Mouse (Mus musculus): ENCODE data around the gene Slc25a45.

Slc25a45 gene

DNA sequence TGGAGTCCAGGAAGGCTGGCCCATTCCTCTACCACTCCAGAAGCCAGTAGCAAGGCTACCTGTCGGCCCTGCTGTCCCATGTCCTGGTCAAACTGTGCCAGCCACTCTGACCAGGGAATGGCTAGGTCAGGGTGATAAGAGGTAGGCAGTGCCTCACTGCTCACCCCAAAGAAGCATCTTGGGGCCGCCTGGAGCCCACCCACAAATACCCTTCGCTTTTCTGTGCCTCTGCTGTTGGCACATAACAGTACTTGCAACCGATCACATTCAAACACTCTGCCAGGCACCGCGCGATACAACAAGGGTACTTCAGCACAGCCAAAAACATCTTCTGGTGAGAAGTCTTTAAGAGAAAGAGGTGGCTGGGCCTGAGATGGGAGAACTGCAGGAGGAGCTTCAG, 14.7 kb downstream of the Slc25a45 start:
- no peak for DNase-seq (ENCODE audit: low spot score)

DNA sequence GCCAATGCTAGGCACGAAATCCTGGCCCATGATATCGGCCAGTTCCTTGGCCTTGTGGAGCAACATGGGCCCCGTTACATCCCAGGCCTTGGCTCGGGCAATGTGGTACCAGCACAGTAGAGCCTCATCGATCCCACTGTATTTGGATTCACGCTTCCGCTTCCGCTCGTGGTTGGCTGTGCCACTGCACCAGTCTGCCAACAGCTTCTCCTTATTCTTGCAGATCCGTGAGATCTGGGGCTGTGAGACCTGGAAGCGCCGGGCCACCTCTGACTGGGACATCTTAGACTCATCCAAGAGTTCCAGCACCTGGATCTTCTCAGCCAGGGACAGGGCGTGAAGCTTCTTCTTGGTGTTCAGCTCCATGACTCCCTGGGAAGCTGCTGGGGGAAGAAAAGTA, 15.1 kb downstream of the Slc25a45 start:
- DNase-seq (ENCODE audit: low spot score), result no peak

DNA sequence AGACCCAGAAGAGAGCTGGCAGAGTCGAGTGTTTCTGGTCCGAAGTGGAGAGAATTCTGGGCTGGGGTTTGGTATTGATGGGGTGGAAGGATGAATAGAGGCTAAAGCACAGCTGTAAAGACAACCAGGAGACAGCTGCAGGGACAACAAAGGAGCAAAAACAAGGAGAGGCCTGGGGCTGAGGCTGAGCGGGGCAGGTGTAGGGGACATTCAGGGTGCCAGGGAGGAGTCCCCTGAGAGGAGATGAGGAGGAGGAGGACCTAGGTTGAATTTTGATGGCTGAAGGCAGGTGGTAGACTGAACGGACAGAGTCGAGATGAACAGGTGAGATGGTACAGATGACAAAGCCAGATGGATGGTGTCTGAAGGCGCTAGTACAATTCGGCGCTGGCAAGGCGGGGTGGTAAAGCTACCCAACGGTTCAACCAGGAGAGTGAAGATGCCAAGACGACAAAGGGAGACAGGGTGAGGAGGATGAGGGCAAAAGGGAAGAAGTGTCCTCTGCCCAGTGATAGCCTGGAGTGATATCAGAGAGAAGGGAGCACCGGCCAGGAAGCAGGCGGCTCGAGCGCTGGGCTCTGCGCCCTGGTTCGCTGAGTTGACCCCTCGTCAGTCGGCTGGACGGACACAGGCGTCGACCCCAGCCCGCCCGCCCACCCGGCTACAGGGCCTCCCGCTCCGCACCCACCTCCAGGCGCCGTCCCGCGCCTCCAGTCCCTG, 15.8 kb downstream of the Slc25a45 start:
- DNase-seq (ENCODE audit: low spot score), result no peak

DNA sequence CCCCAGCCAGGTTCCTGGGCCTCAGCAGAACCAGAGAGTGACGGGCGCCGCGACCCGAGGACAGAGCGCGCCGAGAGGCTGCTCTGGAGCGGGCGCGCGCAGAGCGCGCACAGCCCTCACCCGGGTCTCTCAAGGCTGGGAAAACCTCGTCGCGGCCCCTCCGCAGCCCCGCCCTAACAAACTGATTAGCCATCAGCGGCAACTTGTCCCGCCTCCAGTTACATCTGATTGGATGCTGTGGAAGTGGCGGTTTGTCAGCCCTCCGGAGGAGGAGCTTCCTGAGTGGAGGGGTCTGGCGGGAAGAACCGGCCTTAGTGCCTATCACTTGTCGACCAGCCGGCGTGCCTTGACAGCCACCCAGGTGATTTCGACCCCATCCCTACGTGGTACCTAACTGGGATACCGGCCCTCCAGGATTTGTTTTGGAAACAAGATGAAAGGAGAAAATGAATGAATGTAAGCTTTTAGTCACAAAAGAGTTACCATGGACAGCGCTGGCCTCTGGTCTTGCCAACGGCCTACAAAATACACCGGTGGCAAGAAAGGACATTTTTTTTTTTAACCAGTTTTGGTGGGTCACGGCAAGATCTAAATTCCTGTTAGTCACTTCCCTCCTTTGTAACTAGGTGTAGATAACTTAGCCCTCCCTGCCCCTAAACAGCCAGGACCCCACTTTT, 16.5 kb downstream of the Slc25a45 start, which contains the start of gene Tigd3:
Gene Tigd3 (minus strand): TSS at position 148 of the 677 bp plus-strand sequence.
- peak; percentile 91 for DNase-seq (ENCODE audit: low spot score)

DNA sequence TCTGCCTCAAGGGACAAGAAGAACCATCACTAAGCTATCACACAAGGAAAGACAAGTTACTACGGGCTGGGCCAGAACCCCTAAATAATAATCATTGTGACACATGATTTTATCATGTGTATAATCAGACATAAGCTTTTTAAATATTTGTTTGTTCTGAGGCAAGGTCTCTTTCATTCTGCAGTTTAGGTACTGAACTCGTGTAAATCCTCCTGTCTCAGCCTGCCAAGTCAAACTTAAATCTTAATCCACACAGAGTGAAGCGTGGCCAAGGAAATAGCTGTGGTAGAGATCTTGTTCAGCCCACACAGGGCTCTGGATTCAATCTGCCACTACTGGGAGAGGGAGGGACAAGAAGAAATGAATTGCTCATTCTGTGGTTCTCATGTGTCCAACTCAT, 29.7 kb downstream of the Slc25a45 start:
- DNase-seq (ENCODE audit: low spot score), result no peak

DNA sequence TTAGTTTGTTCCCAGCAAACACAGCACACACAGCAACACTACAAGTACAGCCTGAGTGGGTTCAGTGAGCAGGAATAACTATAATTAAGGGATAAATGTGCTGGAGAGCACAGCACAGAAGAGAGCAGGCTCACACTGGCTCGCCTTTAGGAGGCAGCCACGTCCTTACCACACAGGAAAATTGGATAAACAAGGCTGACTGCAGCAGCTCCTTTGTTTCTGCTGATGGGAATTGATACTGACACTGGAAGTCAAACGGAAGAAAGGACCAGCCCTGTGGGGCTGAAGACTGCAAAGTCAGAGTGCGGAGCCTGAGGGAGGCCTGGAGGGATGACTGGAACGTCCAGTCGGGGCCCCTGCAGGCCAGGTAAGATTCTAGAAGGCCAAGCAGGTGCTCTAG, 32.6 kb downstream of the Slc25a45 start:
- DNase-seq (ENCODE audit: low spot score), result no peak

DNA sequence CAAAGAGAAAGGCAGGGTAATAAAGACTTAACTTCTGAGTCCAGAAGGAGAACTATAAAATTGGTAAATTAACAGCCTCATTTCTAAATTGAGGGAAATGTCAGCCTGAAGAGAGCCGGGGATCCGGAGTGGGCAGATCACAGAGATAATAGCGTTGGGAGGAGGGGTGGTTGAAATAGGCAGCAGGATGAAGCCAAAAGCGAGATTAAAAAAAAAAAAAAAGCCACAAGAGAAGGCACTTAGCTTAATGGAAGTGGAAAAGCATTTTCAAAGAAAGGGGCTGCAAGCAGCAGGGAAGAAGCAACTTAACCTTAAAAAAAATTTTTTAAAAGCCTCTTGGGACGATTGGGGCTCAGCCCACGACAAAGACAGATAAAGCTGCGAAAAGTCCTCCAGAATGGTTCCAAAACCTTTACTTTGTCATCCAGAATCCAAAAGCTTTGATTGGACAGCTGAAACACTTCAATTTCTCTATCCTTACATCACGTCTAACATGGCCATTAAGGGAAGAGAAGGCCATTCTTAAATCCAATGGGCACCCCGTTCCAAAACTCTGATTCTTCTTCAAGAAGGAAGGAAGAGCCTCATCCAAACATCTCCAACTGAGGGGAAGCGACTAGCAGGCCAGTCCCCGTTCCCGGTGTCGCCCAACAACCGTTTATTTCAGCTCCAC, 34.0 kb downstream of the Slc25a45 start:
- no peak for DNase-seq (ENCODE audit: low spot score)

DNA sequence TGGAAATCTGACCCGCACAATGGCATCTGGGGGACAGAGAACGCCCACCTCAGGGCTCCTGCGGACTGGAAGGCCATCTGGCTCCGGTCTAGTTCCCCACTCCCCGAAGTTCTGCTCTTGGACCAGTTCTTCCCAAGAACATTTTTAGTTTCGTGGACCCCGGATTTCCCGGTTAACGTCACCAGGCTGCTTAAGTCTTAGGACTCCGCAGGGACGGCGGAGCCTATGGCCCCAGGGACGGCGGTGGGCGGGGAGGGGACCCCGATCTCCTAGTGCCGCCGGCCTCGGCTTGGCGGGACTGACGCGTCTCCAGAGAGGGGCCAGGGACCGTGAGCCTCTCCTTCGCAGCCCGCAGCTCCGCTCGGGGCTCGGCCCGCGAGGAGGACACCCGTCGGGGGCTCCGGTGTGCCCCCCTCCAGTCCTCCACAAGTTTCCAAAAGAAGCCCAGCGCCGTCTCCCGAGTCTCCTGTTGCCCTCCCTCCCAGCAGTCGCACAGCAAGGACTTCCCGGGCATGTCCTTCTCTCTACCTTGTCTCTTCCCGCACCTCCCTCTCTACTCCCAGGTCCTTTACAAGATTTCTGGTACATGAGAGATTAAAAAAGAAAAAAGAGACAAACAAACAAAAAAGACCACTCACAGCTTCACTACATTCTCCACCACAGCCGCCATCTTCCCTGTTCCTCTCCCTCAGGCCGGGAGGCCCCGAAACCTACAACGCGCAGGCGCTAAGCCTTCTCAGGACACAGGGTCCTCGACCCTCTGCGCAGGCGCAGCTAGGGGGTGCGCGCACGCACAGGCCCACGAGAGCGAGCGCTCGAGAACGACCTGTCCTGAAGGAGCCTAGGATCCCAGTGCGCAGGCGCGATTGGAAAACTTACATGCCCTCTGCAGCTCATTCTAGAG, 34.7 kb downstream of the Slc25a45 start:
- peak; percentile 99 for DNase-seq (ENCODE audit: low spot score)

DNA sequence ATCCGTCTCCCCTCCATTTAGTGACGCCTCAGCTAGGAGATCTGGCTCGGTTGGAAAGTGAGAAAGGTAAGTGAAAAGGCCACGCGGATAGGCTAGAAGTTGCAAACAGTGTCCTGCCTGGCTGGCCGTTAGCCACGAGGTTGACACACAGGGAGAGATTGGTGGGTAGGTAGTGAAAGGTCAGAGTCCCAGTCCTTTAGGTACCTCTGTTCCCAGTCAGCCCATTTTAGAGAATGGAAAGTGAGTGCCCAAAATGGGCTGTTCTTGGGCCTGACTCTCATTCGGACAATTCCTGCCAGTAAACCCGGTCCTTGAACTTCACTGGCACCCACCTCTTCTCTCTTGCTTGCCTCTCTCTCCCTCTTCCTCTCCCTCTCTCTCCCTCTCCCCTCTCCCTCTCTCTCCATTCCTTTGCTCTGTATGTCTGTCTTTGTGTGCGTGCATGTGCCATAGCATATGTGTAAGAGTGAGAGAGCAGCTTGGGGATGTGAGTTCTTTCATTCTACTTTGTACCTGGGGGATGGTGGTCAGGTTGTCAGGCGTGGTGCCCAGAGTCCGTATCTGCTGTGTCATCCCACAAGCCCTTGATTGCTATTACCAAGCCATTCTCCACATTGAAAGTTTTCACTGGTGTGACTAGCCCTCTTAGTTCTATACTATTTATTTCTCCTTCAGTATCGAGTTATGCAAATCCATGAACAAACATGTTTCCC, 35.6 kb downstream of the Slc25a45 start, which contains the start of gene Dpf2:
Gene Dpf2 (minus strand): TSS at position 4 of the 713 bp plus-strand sequence.
- DNase-seq (ENCODE audit: low spot score), result no peak

DNA sequence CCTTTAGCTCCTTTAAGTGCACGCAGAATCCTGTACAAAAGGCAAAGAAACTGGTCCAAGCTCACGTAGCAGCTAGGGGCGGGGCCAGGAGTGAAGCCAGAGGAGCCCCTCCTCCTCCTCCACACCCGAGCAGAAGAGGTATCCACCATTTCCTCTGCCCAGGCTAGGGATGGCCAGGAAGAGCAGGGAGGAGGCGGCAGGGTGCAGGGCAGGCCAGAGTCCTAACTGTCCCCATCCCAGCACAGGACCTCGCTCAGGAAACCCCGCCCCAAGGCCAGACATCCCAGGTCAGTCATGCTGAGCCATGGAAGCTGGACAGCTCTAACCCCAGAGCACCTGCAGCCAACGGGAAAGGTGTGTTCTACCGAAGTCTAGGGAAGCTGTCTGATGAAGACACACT, 44.1 kb downstream of the Slc25a45 start:
- DNase-seq (ENCODE audit: low spot score), result no peak

DNA sequence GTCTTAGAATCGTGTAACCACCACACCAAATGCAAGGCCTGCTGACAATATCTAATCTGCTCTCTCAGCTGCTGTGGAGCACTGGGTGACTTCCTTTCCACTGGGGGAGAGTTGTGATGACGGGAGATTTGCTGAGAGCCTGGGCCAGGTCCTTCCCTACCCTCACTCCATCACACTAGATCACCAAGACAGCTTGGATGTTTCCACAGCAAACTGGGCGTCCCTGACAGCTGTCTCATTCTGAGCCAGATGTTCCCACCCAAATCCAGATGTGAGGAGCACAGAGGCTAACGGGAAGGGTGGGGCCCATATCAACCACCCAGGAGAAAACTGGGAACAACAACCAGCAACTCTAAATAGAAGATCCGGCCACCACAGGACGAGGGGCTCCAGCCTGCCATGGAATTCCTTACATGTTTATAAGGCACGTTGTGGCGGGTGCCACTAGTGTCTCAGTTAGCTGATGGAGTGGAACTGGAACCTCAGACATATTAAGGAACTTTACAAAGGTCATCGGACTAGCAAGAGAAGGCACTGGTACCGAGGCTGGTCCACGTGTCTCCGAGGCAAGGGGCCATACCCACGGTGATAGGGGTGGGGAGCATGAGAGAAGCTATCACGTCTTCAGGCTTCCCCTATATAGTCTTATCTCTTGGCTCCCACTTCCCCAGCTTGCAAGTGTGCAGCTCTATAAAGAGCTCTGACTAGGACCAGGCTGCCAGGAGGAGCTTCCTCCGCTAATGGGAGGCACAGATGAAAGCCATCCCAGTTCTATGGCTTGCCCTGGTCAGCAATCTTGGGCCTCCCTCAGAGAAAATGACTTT, 44.7 kb downstream of the Slc25a45 start:
- DNase-seq (ENCODE audit: low spot score), result no peak

DNA sequence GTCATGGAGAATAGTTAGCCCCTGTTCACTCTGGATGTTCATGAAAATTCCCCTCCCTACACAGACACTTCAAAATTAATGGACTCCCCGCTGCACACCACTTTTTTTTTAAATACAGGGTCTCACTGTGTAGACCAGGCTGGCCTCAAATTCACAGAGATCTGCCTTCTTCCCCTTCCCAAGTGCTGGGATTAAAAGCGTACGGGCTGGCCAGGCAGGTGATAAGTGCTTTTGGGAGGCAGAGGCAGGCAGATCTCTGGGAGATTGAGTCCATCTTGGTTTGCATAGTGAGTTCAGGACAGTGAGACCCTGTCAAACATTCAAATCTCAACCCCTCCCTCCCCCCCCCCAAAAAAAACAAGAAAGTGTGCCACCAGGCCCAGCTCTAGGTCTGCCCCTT, 45.4 kb downstream of the Slc25a45 start:
- no peak for DNase-seq (ENCODE audit: low spot score)

DNA sequence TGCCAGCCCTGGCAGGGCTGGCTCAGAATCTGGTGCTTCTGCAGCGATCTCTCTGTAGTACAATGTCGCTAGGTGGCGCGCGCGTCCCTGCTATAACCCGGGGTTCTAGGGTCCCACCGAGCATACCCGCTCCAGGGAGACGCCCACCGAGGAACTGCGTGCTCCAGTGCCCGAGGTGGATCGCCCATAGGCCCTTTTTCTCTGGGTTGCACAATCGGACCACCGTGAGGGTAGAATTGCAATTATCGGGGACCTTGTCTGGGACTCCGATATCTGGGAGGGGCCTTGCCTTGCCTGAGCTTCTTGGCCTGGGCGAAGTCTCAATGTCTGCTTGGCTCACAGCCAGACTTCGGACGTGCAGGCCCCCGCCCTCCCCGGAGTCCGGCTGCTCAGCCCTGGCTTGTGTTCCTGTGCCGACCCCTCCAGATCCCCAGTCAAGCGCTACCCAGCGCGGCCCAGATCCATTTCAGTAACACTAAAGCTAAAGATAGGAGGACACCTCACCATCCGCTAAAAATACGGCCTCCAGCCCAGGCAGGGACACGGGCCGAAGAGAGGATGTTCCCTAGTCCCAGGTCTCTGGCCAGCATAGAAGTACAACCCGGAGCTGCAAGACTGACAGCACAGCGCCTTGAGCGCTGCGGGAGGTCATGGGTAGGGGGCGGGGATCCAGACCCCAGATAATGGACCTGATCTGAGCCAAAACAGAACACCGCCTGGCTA, 46.5 kb downstream of the Slc25a45 start:
- DNase-seq (ENCODE audit: low spot score), result peak; percentile 86

DNA sequence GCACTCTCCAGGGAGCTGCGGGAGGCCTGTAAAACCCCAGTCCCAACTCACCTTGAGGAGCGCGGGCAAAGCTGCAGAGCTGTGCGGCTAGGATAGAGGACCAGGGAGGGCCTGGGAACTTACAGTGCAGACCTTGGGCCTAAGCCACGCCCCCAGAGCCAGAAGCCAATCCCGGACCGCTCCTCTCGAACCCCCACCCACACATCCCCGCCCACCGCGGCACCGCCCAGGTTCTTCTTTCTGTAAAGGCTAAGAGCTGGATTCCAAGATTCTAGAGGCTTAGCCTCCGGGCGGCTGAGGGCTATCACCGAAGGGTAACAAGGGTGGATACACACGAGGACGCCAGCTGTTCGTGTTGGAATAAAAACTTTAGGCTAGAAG, 47.1 kb downstream of the Slc25a45 start, which contains the start of gene Cdc42ep2:
Gene Cdc42ep2 (minus strand): TSS at position 104 of the 381 bp plus-strand sequence.
- peak; percentile 94 for DNase-seq (ENCODE audit: low spot score)

DNA sequence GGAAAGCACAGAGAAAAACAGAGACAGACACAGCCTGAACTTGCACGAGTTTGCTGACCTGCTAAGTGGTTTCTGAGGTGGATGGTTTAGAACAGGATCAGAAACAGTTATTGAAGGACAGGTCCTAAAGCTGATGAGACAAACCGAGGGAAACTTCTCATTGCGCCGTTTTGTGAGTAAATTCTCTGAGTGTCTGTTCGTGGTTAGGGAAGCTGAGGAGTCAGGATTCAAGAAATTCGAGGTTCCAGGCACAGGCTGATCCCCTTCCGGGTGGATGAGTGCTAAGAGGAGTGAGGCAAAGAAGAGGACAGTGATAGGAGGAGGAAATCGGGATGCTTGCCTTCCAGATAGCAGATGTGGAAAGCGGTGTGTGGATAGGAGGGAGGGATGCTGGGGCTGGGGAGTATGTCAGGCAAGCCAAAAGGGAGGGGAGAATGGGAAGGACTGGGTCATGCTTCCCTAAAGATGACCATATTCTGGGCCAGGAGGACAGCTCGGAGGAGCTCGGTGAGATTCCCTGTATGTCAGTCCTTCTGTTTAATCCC, 47.8 kb downstream of the Slc25a45 start:
- no peak for DNase-seq (ENCODE audit: low spot score)

DNA sequence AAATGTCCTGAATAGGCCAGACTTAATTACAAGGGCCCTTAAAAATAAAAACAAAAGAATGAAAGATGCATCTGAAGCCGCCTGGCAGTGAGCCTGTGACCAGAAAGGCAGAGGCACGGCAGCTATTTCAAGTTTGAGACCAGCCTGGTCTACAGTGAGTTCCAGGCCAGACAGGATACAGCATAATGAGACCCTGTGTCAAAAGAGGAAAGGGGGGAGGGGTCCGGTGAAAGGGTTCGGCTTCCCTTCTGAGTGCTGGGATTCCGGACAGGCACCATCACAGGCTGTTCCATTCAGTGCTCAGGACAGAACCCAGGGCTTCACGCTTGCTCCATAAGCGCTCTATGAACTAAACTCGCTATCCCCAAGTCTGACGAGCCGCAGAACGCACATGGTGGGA, 49.4 kb downstream of the Slc25a45 start:
- DNase-seq (ENCODE audit: low spot score), result no peak

DNA sequence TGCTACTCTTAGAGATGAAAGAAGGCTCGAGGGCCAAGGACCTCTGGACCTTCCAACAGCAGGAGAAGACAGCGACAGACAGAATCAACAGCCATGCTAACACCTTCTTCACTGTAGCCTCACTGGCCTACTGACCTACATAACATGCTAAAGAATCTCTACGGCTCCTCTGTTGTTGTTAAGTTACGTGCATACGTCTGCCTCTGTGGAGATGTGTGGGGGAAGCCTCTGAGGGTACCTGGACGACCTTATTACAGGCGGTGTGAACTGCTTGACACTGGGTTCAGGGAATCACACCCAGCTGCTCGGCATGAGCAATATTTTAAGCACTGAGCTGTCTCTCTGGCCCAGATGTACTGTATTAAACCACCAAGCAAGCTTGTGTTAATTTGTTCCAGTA, 49.9 kb downstream of the Slc25a45 start:
- DNase-seq (ENCODE audit: low spot score), result no peak

DNA sequence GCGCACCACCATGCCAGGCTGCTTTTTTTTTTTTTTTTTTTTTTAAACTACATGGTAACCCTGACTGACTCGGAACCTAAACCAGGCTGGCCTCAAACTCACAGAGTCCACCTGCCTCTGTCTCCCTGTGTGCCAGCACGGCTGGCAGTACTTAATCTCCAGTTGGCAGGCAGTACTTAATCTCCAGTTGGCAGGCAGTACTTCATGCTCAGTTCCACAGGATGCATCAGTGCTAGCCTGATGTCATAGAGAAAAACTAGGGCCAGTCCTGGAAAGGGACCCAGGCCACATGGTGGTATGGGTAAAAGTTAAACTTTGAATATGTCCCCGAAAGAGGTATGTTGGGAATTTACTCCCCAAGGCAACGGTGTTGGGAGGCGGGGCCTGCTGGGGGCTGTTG, 50.5 kb downstream of the Slc25a45 start:
- DNase-seq (ENCODE audit: low spot score), result no peak

DNA sequence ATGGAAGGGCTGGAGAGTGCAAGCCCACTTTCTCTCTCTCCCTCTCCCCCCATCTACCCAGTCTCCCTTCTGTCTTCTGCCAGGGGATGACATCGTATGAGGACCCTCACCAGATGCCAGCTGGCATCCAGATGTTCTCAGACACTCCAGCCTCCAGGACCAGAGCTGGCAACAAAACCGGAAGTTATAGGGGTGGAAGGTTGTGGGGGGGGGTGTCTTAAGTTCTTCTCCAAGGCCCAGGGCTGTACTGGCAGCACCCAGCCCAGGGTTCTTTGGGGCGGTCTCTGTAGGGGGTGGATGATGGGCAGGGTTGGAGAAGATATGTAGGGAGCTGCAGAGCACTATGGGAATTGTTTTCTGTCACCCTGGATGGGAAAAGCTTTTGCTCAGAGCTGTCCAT, 50.9 kb downstream of the Slc25a45 start:
- no peak for DNase-seq (ENCODE audit: low spot score)

Data from ovary, postnatal 36 days (tissue).